Comparison of ENCODE assay signal across 16 mouse cellular contexts in genomic region chr6:29825302-29825701, GRCm38 (mm10).
"Had no signal": no experiment of that assay in that cellular context is flagged by ENCODE, and none has a peak within 500 bp of the region (broad histone marks: within the 10 kb centered on the region; RNA-seq: fewer than 3 reads in every experiment).

No protein-coding gene starts in this region.

- H3K27me3 ChIP-seq: intestine, embryonic 15.5 days; limb, embryonic 15.5 days; liver, embryonic 12.5 days; megakaryocyte, embryonic 14.5 days; midbrain, embryonic 15.5 days had no signal

- H3K9ac ChIP-seq: intestine, embryonic 15.5 days; limb, embryonic 15.5 days; liver, embryonic 12.5 days; lung, embryonic 14.5 days; midbrain, embryonic 15.5 days had no signal

- H3K27ac ChIP-seq: intestine, embryonic 15.5 days; layer of hippocampus, adult 2 months; limb, embryonic 15.5 days; liver, embryonic 12.5 days; midbrain, embryonic 15.5 days; stomach, postnatal 0 days had no signal

- H3K36me3 ChIP-seq: intestine, embryonic 15.5 days; liver, embryonic 12.5 days; midbrain, embryonic 15.5 days had no signal

- ATAC-seq: intestine, embryonic 15.5 days; liver, embryonic 12.5 days; midbrain, embryonic 15.5 days had no signal

- H3K9me3 ChIP-seq: intestine, embryonic 15.5 days; limb, embryonic 15.5 days; liver, embryonic 12.5 days; megakaryocyte, embryonic 14.5 days; midbrain, embryonic 15.5 days had no signal

- DNase-seq: kidney, adult 18-20 months; kidney, postnatal 10 days; kidney, postnatal 4 days; lung, embryonic 14.5 days; lung, postnatal 14 days; right cerebral cortex, adult 18-20 months; right cerebral cortex, postnatal 25 days; thymus, postnatal 4 days had no signal

- H3K4me2 ChIP-seq: intestine, embryonic 15.5 days; limb, embryonic 15.5 days; liver, embryonic 12.5 days; lung, embryonic 14.5 days; midbrain, embryonic 11.5 days; midbrain, embryonic 15.5 days had no signal

- H3K4me3 ChIP-seq: intestine, embryonic 15.5 days; layer of hippocampus, adult 2 months; limb, embryonic 15.5 days; liver, embryonic 12.5 days; megakaryocyte, embryonic 14.5 days; midbrain, embryonic 15.5 days had no signal

- H3K4me1 ChIP-seq: intestine, embryonic 15.5 days; limb, embryonic 15.5 days; liver, embryonic 12.5 days; midbrain, embryonic 15.5 days had no signal
